Mouse (Mus musculus): ENCODE results near the gene Bcar3. TPM values are rescaled to one million over a fixed set of nuclear protein-coding genes. Genes with fewer than 3 reads are reported as not detected.
A peak's percentile ranks its signal among the peaks of the same experiment; 100 is the strongest.

Gene Bcar3
- total RNA-seq, 2 experiments from 2014 or later = 8.0 to 9.0 TPM

GRCm38 (mm10) chr3:122434983-122435935 lies 141.3 kb downstream of the Bcar3 start:
- intact Hi-C loops (cut with DNase I) = no loop called here
- DNase-seq = no peak

GRCm38 (mm10) chr3:122438143-122438825 lies 144.3 kb downstream of the Bcar3 start:
- DNase-seq = no peak

GRCm38 (mm10) chr3:122445696-122446095 lies 151.8 kb downstream of the Bcar3 start:
- DNase-seq = no peak
- intact Hi-C loops (cut with DNase I) = no loop called here

More at GRCm38 (mm10) chr3:122438143-122438825, 144.3 kb downstream of the Bcar3 start:
- intact Hi-C loops (cut with DNase I) = no loop called here

- intact Hi-C loops (cut with DNase I) = no loop called here
- DNase-seq = no peak
These were observed 152.7 kb downstream of the Bcar3 start for GRCm38 (mm10) chr3:122446678-122447077.

- DNase-seq = no peak
- intact Hi-C loops (cut with DNase I) = no loop called here
These were observed 154.3 kb downstream of the Bcar3 start for GRCm38 (mm10) chr3:122448196-122448595.

GRCm38 (mm10) chr3:122450041-122450440 lies 156.1 kb downstream of the Bcar3 start:
- no peak for DNase-seq
- intact Hi-C loops (cut with DNase I) = no loop called here

- intact Hi-C loops (cut with DNase I) = no loop called here
- no peak for DNase-seq
These were observed 159.9 kb downstream of the Bcar3 start for GRCm38 (mm10) chr3:122453875-122454274.

- intact Hi-C loops (cut with DNase I) = no loop called here
These were observed 162.2 kb downstream of the Bcar3 start for GRCm38 (mm10) chr3:122456156-122456555.

GRCm38 (mm10) chr3:122456807-122457206 lies 162.9 kb downstream of the Bcar3 start:
- no peak for DNase-seq
- intact Hi-C loops (cut with DNase I) = no loop called here

More at GRCm38 (mm10) chr3:122456156-122456555, 162.2 kb downstream of the Bcar3 start:
- DNase-seq = no peak

GRCm38 (mm10) chr3:122457723-122458122 lies 163.8 kb downstream of the Bcar3 start:
- no peak for DNase-seq
- intact Hi-C loops (cut with DNase I) = no loop called here

GRCm38 (mm10) chr3:122458743-122459142 lies 164.8 kb downstream of the Bcar3 start:
- no peak for DNase-seq
- intact Hi-C loops (cut with DNase I) = no loop called here

- no peak for DNase-seq
- intact Hi-C loops (cut with DNase I) = loop anchor here (10.0 kb wide), 1 partner anchor 316 kb away; no protein-coding TSS in a partner anchor
These were observed 167.0 kb downstream of the Bcar3 start for GRCm38 (mm10) chr3:122460848-122461511.

GRCm38 (mm10) chr3:122461512-122461881 lies 167.6 kb downstream of the Bcar3 start:
- intact Hi-C loops (cut with DNase I) = loop anchor here (10.0 kb wide), 1 partner anchor 317 kb away; no protein-coding TSS in a partner anchor
- no peak for DNase-seq

- intact Hi-C loops (cut with DNase I) = loop anchor here (10.0 kb wide), 1 partner anchor 317 kb away; no protein-coding TSS in a partner anchor
- DNase-seq = peak; percentile 46 to 62
These were observed 168.3 kb downstream of the Bcar3 start for GRCm38 (mm10) chr3:122461932-122462871.

GRCm38 (mm10) chr3:122463166-122463565 lies 169.2 kb downstream of the Bcar3 start:
- DNase-seq = no peak
- intact Hi-C loops (cut with DNase I) = loop anchor here (10.0 kb wide), 1 partner anchor 318 kb away; no protein-coding TSS in a partner anchor

GRCm38 (mm10) chr3:122466100-122466730 lies 172.3 kb downstream of the Bcar3 start:
- intact Hi-C loops (cut with DNase I) = loop anchor here (1.0 to 10.0 kb wide), 6 partner anchors 44 to 579 kb away; partner anchors contain the start of gene Gclm
- peak; percentile 47 to 68 for DNase-seq

- peak in 1 of 2 experiments; percentile 39 for DNase-seq
- intact Hi-C loops (cut with DNase I) = loop anchor here (5.0 to 10.0 kb wide), 5 partner anchors 46 to 581 kb away; partner anchors contain the start of gene Gclm
These were observed 174.0 kb downstream of the Bcar3 start for GRCm38 (mm10) chr3:122467977-122468376.

GRCm38 (mm10) chr3:122470326-122471016 lies 176.5 kb downstream of the Bcar3 start:
- intact Hi-C loops (cut with DNase I) = no loop called here
- DNase-seq = no peak

All from heart, postnatal 14 days (tissue).